8 mouse cellular contexts compared by ENCODE assay signal in genomic region chr17:29022230-29022819, GRCm38 (mm10). TPM values are rescaled to one million over a fixed set of nuclear protein-coding genes. Genes with fewer than 3 reads are reported as not detected.
A peak's percentile ranks its signal among the peaks of the same experiment; 100 is the strongest.
DNase-seq lines count a peak whose midpoint lies in the region; ATAC-seq lines count a peak whose summit lies in the region.

No protein-coding gene starts in this region.

- H3K27ac ChIP-seq in forebrain, embryonic 13.5 days: no peak overlapping the region
- no peak overlapping the region for H3K27ac ChIP-seq in forebrain, embryonic 16.5 days (ENCODE audit: low read length)
- H3K27ac ChIP-seq in embryonic facial prominence, embryonic 15.5 days (replicated peaks): no peak overlapping the region
- H3K27ac ChIP-seq in neural tube, embryonic 13.5 days (replicated peaks): no peak overlapping the region

- DNase-seq in 416B (ENCODE audit: low read depth): peak; percentile 47
- DNase-seq in kidney, postnatal 10 days: peak; percentile 51
- no peak for DNase-seq in ovary, adult 18-20 months (ENCODE audit: low spot score)
- DNase-seq in frontal cortex, postnatal 25 days (ENCODE audit: low spot score in 2 of 2): no peak

- peaks cover 12% of the 10 kb centered on the region; the same call in 1 of the 2 replicates for H3K27me3 ChIP-seq in forebrain, embryonic 13.5 days
- H3K27me3 ChIP-seq in forebrain, embryonic 16.5 days (replicated peaks; ENCODE audit: control insufficient read depth, insufficient read depth, low read length): peaks cover 2% of the 10 kb centered on the region; the same call in 1 of the 2 replicates
- H3K27me3 ChIP-seq in embryonic facial prominence, embryonic 15.5 days: no peaks in the 10 kb centered on the region
- H3K27me3 ChIP-seq in neural tube, embryonic 13.5 days: peaks cover 5% of the 10 kb centered on the region; the same call in 1 of the 2 replicates

- peaks cover 14% of the 10 kb centered on the region for H3K4me1 ChIP-seq in forebrain, embryonic 13.5 days
- peaks cover 5% of the 10 kb centered on the region for H3K4me1 ChIP-seq in forebrain, embryonic 16.5 days (replicated peaks; ENCODE audit: control insufficient read depth, insufficient read depth, low read length)
- H3K4me1 ChIP-seq in embryonic facial prominence, embryonic 15.5 days: peaks cover 33% of the 10 kb centered on the region
- H3K4me1 ChIP-seq in neural tube, embryonic 13.5 days (replicated peaks): peaks cover 22% of the 10 kb centered on the region

- H3K36me3 ChIP-seq in forebrain, embryonic 13.5 days (ENCODE audit: poor library complexity, severe bottlenecking): no peaks in the 10 kb centered on the region
- no peaks in the 10 kb centered on the region for H3K36me3 ChIP-seq in forebrain, embryonic 16.5 days (ENCODE audit: control insufficient read depth, insufficient read depth)
- H3K36me3 ChIP-seq in embryonic facial prominence, embryonic 15.5 days: no peaks in the 10 kb centered on the region
- H3K36me3 ChIP-seq in neural tube, embryonic 13.5 days: no peaks in the 10 kb centered on the region

- H3K4me3 ChIP-seq in forebrain, embryonic 13.5 days: no peak overlapping the region
- H3K4me3 ChIP-seq in forebrain, embryonic 16.5 days (replicated peaks; ENCODE audit: low read length): no peak overlapping the region
- H3K4me3 ChIP-seq in embryonic facial prominence, embryonic 15.5 days (replicated peaks): peak overlapping the region; percentile 6
- H3K4me3 ChIP-seq in neural tube, embryonic 13.5 days: no peak overlapping the region

- ATAC-seq in forebrain, embryonic 13.5 days: 0 out of 2 replicates have a peak, but pooled peaks have one; percentile 33
- no peak for ATAC-seq in forebrain, embryonic 16.5 days
- ATAC-seq in embryonic facial prominence, embryonic 15.5 days (ENCODE audit: insufficient number of reproducible peaks, low FRiP score, low TSS enrichment, low read depth): peak; percentile 49; the same call in 1 of the 2 replicates
- ATAC-seq in neural tube, embryonic 13.5 days (ENCODE audit: low read depth): 0 out of 2 replicates have a peak, but pooled peaks have one; percentile 45

- H3K9ac ChIP-seq in forebrain, embryonic 13.5 days: no peak overlapping the region
- H3K9ac ChIP-seq in forebrain, embryonic 16.5 days (replicated peaks; ENCODE audit: low read depth, low read length): no peak overlapping the region
- no peak overlapping the region for H3K9ac ChIP-seq in embryonic facial prominence, embryonic 15.5 days
- H3K9ac ChIP-seq in neural tube, embryonic 13.5 days: no peak overlapping the region

- 26% methylated on average over 15 of the region's 15 CpGs for WGBS in forebrain, embryonic 13.5 days
- WGBS in forebrain, embryonic 16.5 days: 20% methylated on average over 15 of the region's 15 CpGs
- WGBS in embryonic facial prominence, embryonic 15.5 days: 16% methylated on average over 15 of the region's 15 CpGs
- 20% methylated on average over 15 of the region's 15 CpGs for WGBS in neural tube, embryonic 13.5 days

- H3K4me2 ChIP-seq in forebrain, embryonic 13.5 days: 0 out of 2 replicates have a peak overlapping the region, but pooled peaks have one; percentile 13
- no peak overlapping the region for H3K4me2 ChIP-seq in forebrain, embryonic 16.5 days (ENCODE audit: low read length)
- H3K4me2 ChIP-seq in embryonic facial prominence, embryonic 15.5 days (replicated peaks): peak overlapping the region; percentile 35
- peak overlapping the region; percentile 6; the same call in 1 of the 2 replicates for H3K4me2 ChIP-seq in neural tube, embryonic 13.5 days

- H3K9me3 ChIP-seq in forebrain, embryonic 13.5 days (replicated peaks): no peaks in the 10 kb centered on the region
- H3K9me3 ChIP-seq in forebrain, embryonic 16.5 days (ENCODE audit: control insufficient read depth, low read length): no peaks in the 10 kb centered on the region
- H3K9me3 ChIP-seq in embryonic facial prominence, embryonic 15.5 days (replicated peaks): no peaks in the 10 kb centered on the region
- H3K9me3 ChIP-seq in neural tube, embryonic 13.5 days: no peaks in the 10 kb centered on the region

RNA-seq across cellular contexts. Expression of gene Srsf3, which starts 10.1 kb away (rescaled TPM):
- 751 and 753 TPM in 2 replicates for polyA plus RNA-seq in forebrain, embryonic 13.5 days (2015; fragmentation: Nextera tagmentation; extraction: Ambion mirVana)
- 571 and 653 TPM in 2 replicates for polyA plus RNA-seq in forebrain, embryonic 16.5 days (2015; fragmentation: Nextera tagmentation; extraction: Ambion mirVana)
- polyA plus RNA-seq in embryonic facial prominence, embryonic 15.5 days (2015; fragmentation: Nextera tagmentation; extraction: Ambion mirVana): 485 and 487 TPM in 2 replicates
- 513 and 586 TPM in 2 replicates for polyA plus RNA-seq in neural tube, embryonic 13.5 days (2015; fragmentation: Nextera tagmentation; extraction: Ambion mirVana)

RNA-seq across cellular contexts. Expression of gene Stk38, which starts 14.5 kb away (rescaled TPM):
- polyA plus RNA-seq in forebrain, embryonic 13.5 days (2015; fragmentation: Nextera tagmentation; extraction: Ambion mirVana): 128 and 136 TPM in 2 replicates
- polyA plus RNA-seq in forebrain, embryonic 16.5 days (2015; fragmentation: Nextera tagmentation; extraction: Ambion mirVana): 129 and 136 TPM in 2 replicates
- polyA plus RNA-seq in embryonic facial prominence, embryonic 15.5 days (2015; fragmentation: Nextera tagmentation; extraction: Ambion mirVana): 111 and 122 TPM in 2 replicates
- 113 and 116 TPM in 2 replicates for polyA plus RNA-seq in neural tube, embryonic 13.5 days (2015; fragmentation: Nextera tagmentation; extraction: Ambion mirVana)

Comparison
In these comparisons a context has a peak if more than half of its experiments do, and no peak if none do; other contexts are left out.
1. DNase-seq: peak in 416B (single experiment) and kidney, postnatal 10 days (single experiment); none in ovary, adult 18-20 months (single experiment) and frontal cortex, postnatal 25 days (0 of 2).